Mouse (Mus musculus) adrenal gland, adult (tissue): ENCODE measurements at regions not wholly inside any gene's neighbourhood (a gene's known extent, or its start where the extent isn't known, plus 50 kb on each side); places are given as distances from the start of the nearest gene placed in this dataset.
"Not testable (repeated sequence)": the region's sequence is repeated elsewhere in the genome, so short reads cannot be mapped to it uniquely, and the experiment has no call there.

ENCODE experiments used
- DNase-seq, 2 experiments: peaks; one replicate each; pipeline ENCODE4 v3.0.0; 2022 to 2023; ENCODE audit warnings: low spot score in 1 of 2; ENCODE audit not compliant: inconsistent age in 2 of 2

DNA sequence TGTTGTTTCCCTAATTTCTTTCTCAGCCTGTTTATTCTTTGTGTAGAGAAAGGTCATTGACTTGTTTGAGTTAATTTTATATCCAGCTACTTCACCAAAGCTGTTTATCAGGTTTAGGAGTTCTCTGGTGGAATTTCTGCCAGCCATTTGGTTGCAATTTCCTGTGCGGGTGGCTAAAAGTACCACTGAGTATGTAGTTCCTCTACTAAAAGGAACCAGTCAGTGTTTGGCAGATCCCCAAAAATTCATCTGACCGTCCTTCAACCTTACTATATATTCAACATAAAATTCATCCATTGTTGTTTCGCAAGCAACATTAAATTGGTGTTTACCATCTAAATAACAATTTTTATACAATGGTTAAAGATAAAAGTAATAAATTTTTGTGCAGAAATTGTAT, 710.2 kb upstream of the Brinp3 start:
- not testable (repeated sequence) for DNase-seq

DNA sequence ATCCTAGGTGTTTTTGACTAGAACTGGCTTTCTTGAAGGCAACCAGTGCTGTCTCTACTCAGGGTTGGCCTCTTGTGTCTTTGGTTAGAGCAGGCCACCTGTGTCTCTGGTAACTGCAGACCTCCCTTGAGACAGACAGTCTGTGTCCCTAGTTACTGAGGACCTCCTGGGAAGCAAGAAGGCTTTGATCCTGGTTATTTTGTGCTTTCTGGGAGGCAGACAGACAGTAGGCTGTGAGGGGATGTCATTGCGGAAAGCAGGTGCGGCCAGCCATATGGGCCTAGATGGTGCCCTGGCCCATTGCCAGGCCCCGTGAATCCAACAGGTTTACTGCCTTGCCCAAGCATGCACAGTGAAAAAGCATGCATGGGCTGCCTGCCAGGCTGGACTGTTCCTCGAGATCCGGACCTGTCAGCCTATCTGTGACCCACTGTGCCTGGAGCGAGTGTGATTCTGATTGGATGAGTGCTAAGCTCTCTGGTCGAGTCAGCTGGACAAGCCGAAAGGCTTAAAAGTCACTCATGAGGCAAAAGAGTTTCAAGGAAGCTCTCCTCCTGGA, 688.1 kb upstream of the Brinp3 start:
- peak in 1 of 2 experiments; percentile 12 for DNase-seq

DNA sequence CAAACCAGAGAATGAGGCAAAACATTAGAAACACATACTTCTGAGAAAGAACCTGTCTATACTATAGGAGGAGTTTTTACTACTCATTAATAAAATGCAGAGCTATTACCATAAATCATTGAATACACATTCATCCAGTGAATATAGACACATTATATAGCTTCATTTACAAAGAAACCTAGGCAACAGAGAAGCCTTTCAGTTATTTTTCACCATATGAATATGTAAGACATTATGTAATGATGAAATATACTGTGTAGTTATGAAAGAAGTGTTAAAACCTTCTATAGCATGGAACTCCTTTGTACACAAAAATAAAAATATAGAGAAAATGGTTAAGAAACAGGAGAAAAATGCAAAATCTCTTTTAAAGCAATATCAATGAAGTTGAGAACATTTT, 647.5 kb upstream of the Brinp3 start:
- DNase-seq: no peak
